Mouse (Mus musculus) hindbrain, embryonic 12.5 days (tissue): ENCODE measurements around the gene Onecut1. TPM values are rescaled to one million over a fixed set of nuclear protein-coding genes. Genes with fewer than 3 reads are reported as not detected.
A peak's percentile ranks its signal among the peaks of the same experiment; 100 is the strongest.

Source experiments
- ATAC-seq: fragments of 200-750 bp; cut with Nextera tagmentation; 2 replicates; pipeline ENCODE4 v1.8.0; 2017; ENCODE audit warnings: moderate TSS enrichment; ENCODE audit not compliant: low FRiP score
- H3K27ac ChIP-seq: fragments of 300-500 bp; sonication (generic); 2 replicates; pipeline ENCODE4 v1.5.1; 2016; ENCODE audit warnings: mild to moderate bottlenecking
- H3K27me3 ChIP-seq: fragments of 300-500 bp; sonication (generic); 2 replicates; pipeline ENCODE4 v1.6.1; 2016; ENCODE audit warnings: mild to moderate bottlenecking
- H3K36me3 ChIP-seq: fragments of 300-500 bp; sonication (generic); 2 replicates; pipeline ENCODE4 v1.6.1; 2016; ENCODE audit warnings: mild to moderate bottlenecking
- H3K4me1 ChIP-seq: fragments of 300-500 bp; sonication (generic); 2 replicates; pipeline ENCODE4 v1.6.1; 2016
- H3K4me2 ChIP-seq: fragments of 300-500 bp; sonication (generic); replicated peaks from 2 replicates; pipeline ENCODE4 v1.6.1; 2016; ENCODE audit warnings: mild to moderate bottlenecking
- H3K4me3 ChIP-seq: fragments of 300-500 bp; sonication (generic); 2 replicates; pipeline ENCODE4 v1.5.1; 2016; ENCODE audit warnings: mild to moderate bottlenecking
- H3K9ac ChIP-seq: fragments of 300-500 bp; sonication (generic); 2 replicates; pipeline ENCODE4 v1.6.1; 2016; ENCODE audit warnings: mild to moderate bottlenecking, moderate library complexity
- H3K9me3 ChIP-seq: fragments of 300-500 bp; sonication (generic); replicated peaks from 2 replicates; pipeline ENCODE4 v1.6.1; 2016; ENCODE audit warnings: mild to moderate bottlenecking
- WGBS: fragments of 180-500 bp; shearing (Covaris S2); methylation state at CpG from one replicate; pipeline ENCODE4 v1.1.7; 2016; 5-methylcytosine and 5-hydroxymethylcytosine counted together
- polyA plus RNA-seq: library from polyadenylated mRNA; unstranded; fragments of >200 nt; fragmentation: Nextera tagmentation; extraction: Ambion mirVana; gene quantifications from 2 replicates; pipeline ENCODE4 v1.2.1, GENCODE M21; 2016

Gene Onecut1
- 9.3 and 11.7 TPM in 2 replicates for polyA plus RNA-seq

DNA sequence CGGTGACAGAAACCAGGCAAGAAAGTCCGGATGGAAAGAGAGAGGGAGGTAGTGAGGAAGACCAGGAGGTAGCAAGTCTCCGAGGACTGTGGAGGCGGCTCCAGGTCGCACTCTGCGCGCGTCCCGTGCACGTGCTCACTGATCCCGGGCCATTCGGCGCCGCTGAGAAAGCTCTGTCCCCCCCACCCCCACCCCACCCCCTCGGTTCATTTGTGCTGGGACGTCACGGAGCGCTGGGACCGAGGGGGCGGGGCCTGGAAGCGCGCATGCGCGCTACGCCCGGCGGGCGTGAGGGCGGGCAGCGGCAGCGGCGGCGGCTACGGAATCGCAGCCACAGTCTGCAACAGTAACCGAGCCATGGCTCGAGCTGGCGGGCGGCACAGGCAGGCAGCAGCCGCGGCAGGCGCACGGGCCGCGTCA lies at the start of gene Onecut1:
Onecut1 (plus strand) TSS at position 361 of the 420 bp plus-strand sequence.
- Histone ChIP-seq H3K4me1 (peaks cover 36% of the 10 kb centered on the region), H3K4me3 (peak within 1 kb of the TSS; percentile 50), H3K36me3 (no peaks in the 10 kb centered on the region), H3K9ac (peak within 1 kb of the TSS; percentile 72), H3K27ac (peak within 1 kb of the TSS; percentile 78), H3K27me3 (peaks cover 95% of the 10 kb centered on the region), H3K9me3 (no peaks in the 10 kb centered on the region), H3K4me2 (peak within 1 kb of the TSS; percentile 76)
- WGBS, result under 1% methylated on average over 44 of the region's 45 CpGs
- ATAC-seq, result peak; percentile 66

DNA sequence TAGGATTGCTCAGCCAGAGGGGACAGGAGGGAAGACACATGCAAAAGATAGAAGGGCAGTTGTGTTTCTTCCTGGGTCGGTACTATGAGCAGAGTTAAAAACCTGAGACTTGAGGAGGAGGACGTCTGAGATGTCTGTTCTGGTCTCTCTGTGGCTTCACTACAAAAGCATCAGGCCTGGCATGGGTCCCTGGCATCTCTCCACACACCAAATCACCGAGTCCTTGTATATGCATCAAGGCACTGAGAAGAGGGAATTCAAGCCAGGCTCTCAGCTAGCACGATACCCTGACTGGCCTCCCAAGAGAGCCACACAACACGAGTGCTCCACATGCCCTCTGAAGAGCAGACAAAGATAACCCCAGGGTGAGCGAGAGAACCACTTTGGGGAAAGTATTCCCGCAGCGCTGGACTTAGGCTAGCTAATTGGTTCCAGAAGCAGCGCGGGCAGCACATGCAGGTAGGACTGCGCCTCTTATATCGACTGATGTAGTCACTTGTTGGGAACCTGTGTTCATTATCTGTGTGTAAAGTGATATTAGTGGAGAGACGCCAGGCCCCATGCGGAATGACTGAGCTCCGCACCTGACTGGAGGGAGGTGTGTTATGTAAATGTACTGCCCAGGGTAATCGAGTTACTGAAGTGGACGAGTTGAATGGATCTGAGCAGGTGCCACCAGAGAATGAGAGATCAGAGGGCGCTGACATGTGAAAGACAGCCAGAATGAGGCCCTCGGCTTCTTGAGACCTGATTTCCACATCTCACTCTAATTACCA lies 41.8 kb upstream of the Onecut1 start:
- WGBS, result 51% methylated on average over 19 of the region's 19 CpGs
- Histone ChIP-seq H3K4me1 (peaks cover 9% of the 10 kb centered on the region; the same call in 1 of the 2 replicates), H3K4me3 (no peak overlapping the region), H3K27me3 (no peaks in the 10 kb centered on the region), H3K9ac (no peak overlapping the region), H3K36me3 (no peaks in the 10 kb centered on the region), H3K4me2 (no peak overlapping the region), H3K27ac (no peak overlapping the region), H3K9me3 (no peaks in the 10 kb centered on the region)
- no peak for ATAC-seq

DNA sequence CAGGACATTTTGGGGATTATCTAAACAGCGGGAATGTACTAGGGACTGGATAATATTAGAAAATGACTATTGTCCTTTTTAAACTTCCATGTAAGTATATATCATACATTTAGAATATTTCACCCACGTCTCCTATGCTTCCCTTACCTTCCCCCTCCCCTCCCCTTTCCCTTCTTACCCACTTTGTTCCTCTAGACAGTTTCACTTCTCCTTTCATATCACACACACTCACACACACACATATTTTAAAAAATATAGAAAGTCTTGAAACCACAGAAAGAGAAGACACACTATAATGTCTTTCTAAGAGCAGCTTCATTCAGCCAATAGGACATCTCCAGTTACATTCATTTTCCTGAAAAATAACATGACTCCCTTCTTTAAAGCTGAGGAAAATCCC lies 36.6 kb upstream of the Onecut1 start:
- no peak overlapping the region for H3K4me3 ChIP-seq
- ATAC-seq, result no peak
- no peaks in the 10 kb centered on the region for H3K36me3 ChIP-seq
- H3K9ac ChIP-seq, result no peak overlapping the region
- no peaks in the 10 kb centered on the region for H3K9me3 ChIP-seq
- 0 out of 2 replicates have a peak, but pooled peaks cover 2% of the 10 kb centered on the region for H3K4me1 ChIP-seq
- no peak overlapping the region for H3K27ac ChIP-seq
- no peaks in the 10 kb centered on the region for H3K27me3 ChIP-seq
- no peak overlapping the region for H3K4me2 ChIP-seq
- WGBS, result 85% methylated on average over 2 of the region's 2 CpGs

GRCm38 (mm10) chr9:74829206-74829605 lies 32.5 kb upstream of the Onecut1 start:
- no peaks in the 10 kb centered on the region for H3K9me3 ChIP-seq
- H3K4me3 ChIP-seq, result no peak overlapping the region
- no peak overlapping the region for H3K4me2 ChIP-seq
- no peak overlapping the region for H3K27ac ChIP-seq
- ATAC-seq, result no peak
- H3K9ac ChIP-seq, result no peak overlapping the region
- WGBS, result 68% methylated on average over 3 of the region's 3 CpGs
- H3K36me3 ChIP-seq, result no peaks in the 10 kb centered on the region
- H3K4me1 ChIP-seq, result no peaks in the 10 kb centered on the region
- H3K27me3 ChIP-seq, result no peaks in the 10 kb centered on the region

DNA sequence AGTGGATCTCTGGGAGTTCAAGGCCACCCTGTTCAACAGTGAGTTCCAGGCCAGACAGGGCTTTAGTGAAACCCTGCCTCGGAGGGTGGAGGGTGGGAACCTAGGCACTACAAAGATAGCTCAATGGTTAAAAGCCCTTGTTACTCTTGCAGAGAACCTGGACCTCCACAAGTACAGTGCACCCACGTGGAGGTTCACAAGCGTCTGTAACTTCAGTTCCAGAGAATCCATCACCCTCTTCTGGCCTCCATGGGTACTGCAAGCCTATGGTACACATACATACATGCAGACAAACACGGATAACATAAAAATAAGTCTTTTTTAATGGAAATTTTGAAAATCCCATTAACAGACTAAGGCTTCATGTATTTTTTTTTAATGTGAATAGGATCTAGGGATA lies 18.8 kb upstream of the Onecut1 start:
- Histone ChIP-seq H3K4me3 (no peak overlapping the region), H3K9me3 (no peaks in the 10 kb centered on the region), H3K36me3 (no peaks in the 10 kb centered on the region), H3K4me2 (no peak overlapping the region), H3K27me3 (peaks cover 25% of the 10 kb centered on the region), H3K27ac (no peak overlapping the region), H3K9ac (no peak overlapping the region), H3K4me1 (peaks cover 7% of the 10 kb centered on the region; the same call in 1 of the 2 replicates)
- WGBS, result 90% methylated on average over 4 of the region's 4 CpGs
- ATAC-seq, result no peak

DNA sequence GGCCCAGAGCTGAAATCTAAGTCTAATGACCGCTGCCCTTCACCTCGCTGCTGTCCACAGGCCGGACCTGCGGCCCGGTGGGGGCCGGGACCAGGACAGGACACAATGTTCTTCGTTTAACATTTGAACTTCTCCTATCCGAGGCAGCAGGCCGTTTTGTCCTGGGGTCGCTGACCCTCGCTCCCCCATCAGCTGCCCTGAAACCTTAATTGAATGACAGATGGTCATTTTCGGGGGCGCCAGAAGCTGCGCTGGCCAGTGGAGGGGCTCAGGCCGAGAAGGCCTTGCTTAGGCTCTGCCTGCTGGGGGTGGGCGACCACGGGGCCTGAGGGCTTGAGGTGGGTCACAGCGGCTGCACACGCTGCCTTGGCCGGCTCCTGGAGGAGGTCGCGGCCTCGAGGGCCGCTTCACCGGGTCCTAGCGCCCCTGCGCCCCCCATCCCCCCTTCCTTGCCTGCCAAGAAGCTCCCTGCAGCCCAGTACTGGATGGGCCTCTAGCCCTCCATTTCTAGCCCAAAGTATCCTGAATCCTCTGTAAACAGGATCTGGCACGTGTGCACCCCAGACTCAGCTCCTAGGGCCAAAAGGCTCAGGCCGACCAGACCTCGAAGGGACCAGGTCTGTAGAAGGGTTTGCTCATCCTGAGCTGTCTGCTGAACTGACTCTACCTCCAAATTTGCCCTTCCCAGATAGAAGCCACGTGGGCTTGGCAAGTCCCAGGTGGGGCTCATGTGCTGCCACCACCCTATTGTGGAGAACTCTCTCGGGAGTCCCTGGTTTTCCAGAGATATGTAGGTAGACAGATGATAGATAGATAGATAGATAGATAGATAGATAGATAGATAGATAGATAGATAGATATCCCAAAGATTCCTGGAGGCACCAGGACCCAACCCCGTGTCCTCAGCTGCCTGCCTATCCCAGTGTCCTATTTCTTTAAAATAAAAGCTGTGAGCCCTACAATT lies 14.6 kb upstream of the Onecut1 start:
- ATAC-seq, result 0 out of 2 replicates have a peak, but pooled peaks have one; percentile 9
- Histone ChIP-seq H3K27me3 (peaks cover 64% of the 10 kb centered on the region), H3K4me2 (peak overlapping the region; percentile 26; the same call in 1 of the 2 replicates), H3K9ac (no peak overlapping the region), H3K9me3 (no peaks in the 10 kb centered on the region), H3K4me1 (peaks cover 22% of the 10 kb centered on the region), H3K27ac (peak overlapping the region; percentile 49; the same call in 1 of the 2 replicates), H3K4me3 (no peak overlapping the region), H3K36me3 (no peaks in the 10 kb centered on the region)
- 2% methylated on average over 33 of the region's 33 CpGs for WGBS

DNA sequence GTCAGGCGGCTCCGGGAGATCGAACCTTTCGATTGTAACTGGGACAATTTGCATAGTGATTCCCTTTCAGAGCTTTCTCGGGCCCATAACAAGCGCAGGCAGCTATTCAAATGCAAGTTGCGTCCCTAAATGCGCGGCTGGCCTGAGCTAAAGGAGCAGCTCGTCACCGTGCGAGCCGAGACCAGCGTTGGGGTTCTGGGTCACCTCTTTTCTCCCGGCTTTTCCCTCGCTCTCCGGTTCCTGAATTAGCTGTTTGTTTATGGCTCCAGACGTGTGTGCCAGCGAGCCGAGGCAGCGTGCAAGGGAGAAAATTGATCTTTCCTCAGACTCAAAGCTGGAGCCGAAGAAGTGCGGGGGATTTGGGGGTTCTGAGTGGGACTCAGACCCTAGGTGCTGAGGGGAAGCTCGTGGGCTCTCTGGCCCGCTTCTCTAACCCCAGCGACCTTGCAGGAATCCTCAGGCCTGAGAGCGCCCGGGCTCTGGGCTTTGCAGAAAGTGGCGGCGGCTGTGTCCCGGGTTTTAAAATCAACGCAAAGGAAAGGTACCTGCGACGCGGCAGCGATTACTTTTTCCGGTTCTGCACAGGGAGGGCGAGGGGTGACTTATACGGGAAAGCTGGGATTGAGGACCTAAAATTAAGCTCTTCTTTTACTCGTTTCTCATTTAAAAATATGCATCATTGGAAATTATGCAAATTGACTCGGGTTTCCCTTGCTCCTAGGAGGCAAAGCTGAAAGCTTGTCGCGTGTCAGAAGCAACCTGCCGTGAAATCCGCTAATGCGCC lies 13.1 kb upstream of the Onecut1 start:
- Histone ChIP-seq H3K27ac (peak overlapping the region; percentile 79), H3K36me3 (no peaks in the 10 kb centered on the region), H3K4me1 (peaks cover 22% of the 10 kb centered on the region), H3K9ac (peak overlapping the region; percentile 59), H3K27me3 (peaks cover 79% of the 10 kb centered on the region), H3K4me3 (peak overlapping the region; percentile 47), H3K4me2 (peak overlapping the region; percentile 80), H3K9me3 (no peaks in the 10 kb centered on the region)
- no peak for ATAC-seq
- WGBS, result under 1% methylated on average over 46 of the region's 46 CpGs

GRCm38 (mm10) chr9:74849195-74849978 lies 12.3 kb upstream of the Onecut1 start:
- peak overlapping the region; percentile 47 for H3K4me3 ChIP-seq
- no peaks in the 10 kb centered on the region for H3K36me3 ChIP-seq
- H3K9ac ChIP-seq, result peak overlapping the region; percentile 59
- peak overlapping the region; percentile 80 for H3K4me2 ChIP-seq
- under 1% methylated on average over 63 of the region's 63 CpGs for WGBS
- ATAC-seq, result peak; percentile 30; the same call in 1 of the 2 replicates
- peaks cover 86% of the 10 kb centered on the region for H3K27me3 ChIP-seq
- no peaks in the 10 kb centered on the region for H3K9me3 ChIP-seq
- H3K4me1 ChIP-seq, result peaks cover 30% of the 10 kb centered on the region
- H3K27ac ChIP-seq, result peak overlapping the region; percentile 79

DNA sequence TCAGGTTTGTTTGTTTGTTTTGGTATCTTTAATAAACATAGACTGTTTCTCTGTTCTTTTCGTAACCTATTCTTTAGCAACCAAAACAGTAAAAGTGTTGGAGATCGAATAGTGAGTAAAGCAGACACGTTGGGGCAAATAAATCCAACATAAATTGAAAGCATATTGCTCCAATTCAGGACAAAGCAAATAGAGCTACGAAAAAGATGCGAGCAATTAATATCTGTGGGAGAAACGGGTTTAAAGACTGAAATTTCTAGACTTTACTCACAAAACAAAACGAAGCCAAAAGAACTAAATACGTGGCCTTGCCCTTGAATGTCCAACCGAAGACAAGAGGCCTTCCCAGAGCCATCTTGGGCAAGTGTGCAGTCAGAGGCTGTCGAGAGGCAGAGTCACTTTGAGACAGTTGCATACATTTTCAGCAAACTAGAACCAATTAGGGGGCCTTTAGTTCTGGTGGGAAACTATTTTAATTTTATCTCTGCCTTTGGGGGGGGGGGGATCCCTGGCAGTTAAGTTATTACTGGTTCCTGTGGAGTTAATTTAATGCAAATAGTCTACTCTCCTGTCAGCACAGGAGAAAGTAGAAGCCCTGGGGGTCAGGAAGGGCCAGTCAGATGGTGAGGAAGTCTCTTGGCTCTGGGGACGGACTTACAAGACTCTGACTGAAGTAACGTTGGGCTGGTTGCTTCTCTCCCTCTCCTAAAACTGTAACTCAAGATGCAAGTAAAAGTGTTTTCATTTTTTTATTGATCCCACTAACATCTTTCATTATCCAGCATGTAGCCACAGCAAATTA lies 11.5 kb upstream of the Onecut1 start:
- Histone ChIP-seq H3K4me3 (peak overlapping the region; percentile 47; the same call in 1 of the 2 replicates), H3K27me3 (peaks cover 92% of the 10 kb centered on the region), H3K36me3 (no peaks in the 10 kb centered on the region), H3K9me3 (no peaks in the 10 kb centered on the region), H3K4me2 (peak overlapping the region; percentile 80), H3K9ac (no peak overlapping the region), H3K27ac (peak overlapping the region; percentile 79), H3K4me1 (peaks cover 31% of the 10 kb centered on the region)
- WGBS, result 3% methylated on average over 12 of the region's 12 CpGs
- ATAC-seq, result no peak

DNA sequence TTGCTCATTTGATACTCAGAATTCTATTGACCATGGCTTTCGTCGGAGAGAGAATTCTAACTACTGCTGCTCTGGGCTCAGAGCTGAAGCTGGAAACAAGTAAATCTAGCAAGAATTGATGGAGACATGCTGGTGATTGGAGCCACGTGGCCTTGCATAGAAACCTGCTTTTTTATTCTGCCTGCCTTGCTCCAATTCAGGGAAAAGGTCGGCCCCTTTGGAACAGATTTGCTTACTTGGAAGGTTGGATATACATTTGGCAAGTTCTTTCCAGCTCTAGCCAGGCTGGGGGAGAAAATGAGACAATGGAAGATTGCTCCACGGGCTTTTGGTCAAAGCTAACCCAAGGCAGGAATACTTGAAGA lies 11.0 kb upstream of the Onecut1 start:
- H3K27me3 ChIP-seq, result peaks cover 94% of the 10 kb centered on the region
- 4% methylated on average over 5 of the region's 5 CpGs for WGBS
- H3K9me3 ChIP-seq, result no peaks in the 10 kb centered on the region
- H3K36me3 ChIP-seq, result no peaks in the 10 kb centered on the region
- 0 out of 2 replicates have a peak overlapping the region, but pooled peaks have one; percentile 2 for H3K4me3 ChIP-seq
- H3K9ac ChIP-seq, result no peak overlapping the region
- H3K4me2 ChIP-seq, result peak overlapping the region; percentile 25
- ATAC-seq, result no peak
- no peak overlapping the region for H3K27ac ChIP-seq
- H3K4me1 ChIP-seq, result peaks cover 31% of the 10 kb centered on the region
